ENCODE assay signal across 12 mouse cellular contexts in the genomic region with DNA sequence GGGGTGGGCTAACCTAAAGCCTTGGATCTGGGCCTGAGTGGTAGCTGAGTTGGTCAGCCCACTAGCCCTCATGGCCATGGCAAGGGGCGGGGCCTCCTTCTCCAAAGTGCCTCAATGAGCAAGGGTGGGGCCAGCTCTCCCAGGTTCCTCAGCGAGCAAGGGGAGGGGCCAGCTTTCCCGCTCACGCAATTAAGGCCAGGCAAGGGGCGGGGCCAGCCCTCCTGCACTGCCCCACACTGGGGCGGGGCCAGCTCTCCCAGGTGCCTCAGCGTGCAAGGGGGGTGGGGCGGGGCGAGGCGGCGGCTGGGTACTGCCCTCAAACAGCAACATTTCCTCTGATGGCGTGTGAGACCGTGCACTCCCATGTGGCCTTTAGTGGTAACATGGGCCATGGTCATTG. TPM values are rescaled to one million over a fixed set of nuclear protein-coding genes. Genes with fewer than 3 reads are reported as not detected.
A peak's percentile ranks its signal among the peaks of the same experiment; 100 is the strongest.
DNase-seq lines count a peak whose midpoint lies in the region; ATAC-seq lines count a peak whose summit lies in the region.
"Had no signal": no experiment of that assay in that cellular context is flagged by ENCODE, and none has a peak within 500 bp of the region (broad histone marks: within the 10 kb centered on the region; RNA-seq: fewer than 3 reads in every experiment).

No protein-coding gene starts in this region.

- no peaks in the 10 kb centered on the region for H3K36me3 ChIP-seq in hindbrain, embryonic 10.5 days
- H3K36me3 ChIP-seq in hindbrain, embryonic 16.5 days (ENCODE audit: control insufficient read depth, insufficient read depth, low read length): no peaks in the 10 kb centered on the region
- H3K36me3 ChIP-seq in neural tube, embryonic 11.5 days (ENCODE audit: control insufficient read depth, insufficient read depth, low read length): no peaks in the 10 kb centered on the region
- no peaks in the 10 kb centered on the region for H3K36me3 ChIP-seq in neural tube, embryonic 15.5 days
- no peaks in the 10 kb centered on the region for H3K36me3 ChIP-seq in embryonic facial prominence, embryonic 10.5 days (replicated peaks)
- H3K36me3 ChIP-seq: heart, embryonic 15.5 days; limb, embryonic 15.5 days had no signal

- DNase-seq in hindbrain, embryonic 10.5 days (ENCODE audit: low spot score): peak; percentile 2
- peak; percentile 19 for DNase-seq in neural tube, embryonic 11.5 days (ENCODE audit: low spot score)
- DNase-seq in embryonic facial prominence, embryonic 10.5 days (ENCODE audit: low spot score): peak; percentile 31
- peak; percentile 5 for DNase-seq in yolk sac, embryonic 10.5 days (ENCODE audit: low spot score)
- DNase-seq in right cerebral cortex, postnatal 10 days (ENCODE audit: low spot score in 2 of 2): no peak
- DNase-seq: right cerebral cortex, adult 18-20 months had no signal

- no peak overlapping the region for H3K9ac ChIP-seq in hindbrain, embryonic 16.5 days (ENCODE audit: low read depth, low read length)
- no peak overlapping the region for H3K9ac ChIP-seq in neural tube, embryonic 11.5 days (ENCODE audit: low read length)
- no peak overlapping the region for H3K9ac ChIP-seq in neural tube, embryonic 15.5 days (replicated peaks)
- H3K9ac ChIP-seq: heart, embryonic 15.5 days; limb, embryonic 15.5 days had no signal

- H3K4me3 ChIP-seq in hindbrain, embryonic 10.5 days: 0 out of 2 replicates have a peak overlapping the region, but pooled peaks have one; percentile 16
- H3K4me3 ChIP-seq in hindbrain, embryonic 16.5 days (ENCODE audit: low read length): no peak overlapping the region
- H3K4me3 ChIP-seq in neural tube, embryonic 11.5 days (ENCODE audit: low read depth, low read length): no peak overlapping the region
- H3K4me3 ChIP-seq in neural tube, embryonic 15.5 days (replicated peaks): no peak overlapping the region
- H3K4me3 ChIP-seq in embryonic facial prominence, embryonic 10.5 days: 0 out of 2 replicates have a peak overlapping the region, but pooled peaks have one; percentile 26
- H3K4me3 ChIP-seq: heart, embryonic 15.5 days; limb, embryonic 15.5 days had no signal

- no peak overlapping the region for H3K4me2 ChIP-seq in hindbrain, embryonic 16.5 days (ENCODE audit: low read length)
- no peak overlapping the region for H3K4me2 ChIP-seq in neural tube, embryonic 11.5 days (ENCODE audit: low read depth)
- no peak overlapping the region for H3K4me2 ChIP-seq in neural tube, embryonic 15.5 days
- H3K4me2 ChIP-seq: heart, embryonic 15.5 days; limb, embryonic 15.5 days had no signal

- H3K9me3 ChIP-seq in hindbrain, embryonic 10.5 days: no peaks in the 10 kb centered on the region
- H3K9me3 ChIP-seq in hindbrain, embryonic 16.5 days (ENCODE audit: control insufficient read depth, low read length): no peaks in the 10 kb centered on the region
- no peaks in the 10 kb centered on the region for H3K9me3 ChIP-seq in neural tube, embryonic 11.5 days (ENCODE audit: control insufficient read depth, low read length)
- H3K9me3 ChIP-seq in neural tube, embryonic 15.5 days (replicated peaks): no peaks in the 10 kb centered on the region
- H3K9me3 ChIP-seq in embryonic facial prominence, embryonic 10.5 days: no peaks in the 10 kb centered on the region
- H3K9me3 ChIP-seq: heart, embryonic 15.5 days; limb, embryonic 15.5 days had no signal

- no peaks in the 10 kb centered on the region for H3K4me1 ChIP-seq in hindbrain, embryonic 10.5 days (replicated peaks)
- H3K4me1 ChIP-seq in hindbrain, embryonic 16.5 days (ENCODE audit: control insufficient read depth, insufficient read depth, low read depth, low read length): no peaks in the 10 kb centered on the region
- no peaks in the 10 kb centered on the region for H3K4me1 ChIP-seq in neural tube, embryonic 11.5 days (ENCODE audit: control insufficient read depth, insufficient read depth, low read length)
- no peaks in the 10 kb centered on the region for H3K4me1 ChIP-seq in neural tube, embryonic 15.5 days
- H3K4me1 ChIP-seq in embryonic facial prominence, embryonic 10.5 days: no peaks in the 10 kb centered on the region
- H3K4me1 ChIP-seq: heart, embryonic 15.5 days; limb, embryonic 15.5 days had no signal

- H3K27ac ChIP-seq in hindbrain, embryonic 10.5 days: no peak overlapping the region
- no peak overlapping the region for H3K27ac ChIP-seq in hindbrain, embryonic 16.5 days (ENCODE audit: low read depth, low read length)
- H3K27ac ChIP-seq in neural tube, embryonic 11.5 days (ENCODE audit: low read depth, low read length): no peak overlapping the region
- H3K27ac ChIP-seq in neural tube, embryonic 15.5 days (replicated peaks): no peak overlapping the region
- no peak overlapping the region for H3K27ac ChIP-seq in embryonic facial prominence, embryonic 10.5 days (replicated peaks)
- H3K27ac ChIP-seq: heart, embryonic 15.5 days; limb, embryonic 15.5 days had no signal

- H3K27me3 ChIP-seq in hindbrain, embryonic 10.5 days (ENCODE audit: insufficient read depth, poor library complexity, severe bottlenecking): peaks cover 74% of the 10 kb centered on the region
- peaks cover 13% of the 10 kb centered on the region for H3K27me3 ChIP-seq in hindbrain, embryonic 16.5 days (replicated peaks; ENCODE audit: control insufficient read depth, insufficient read depth, low read length)
- peaks cover 10% of the 10 kb centered on the region for H3K27me3 ChIP-seq in neural tube, embryonic 11.5 days (ENCODE audit: control insufficient read depth, insufficient read depth, low read length)
- H3K27me3 ChIP-seq in neural tube, embryonic 15.5 days (replicated peaks): peaks cover 35% of the 10 kb centered on the region
- H3K27me3 ChIP-seq in embryonic facial prominence, embryonic 10.5 days (replicated peaks; ENCODE audit: low read depth, poor library complexity, severe bottlenecking): peaks cover 79% of the 10 kb centered on the region

- WGBS in hindbrain, embryonic 10.5 days: 42% methylated on average over 13 of the region's 13 CpGs
- WGBS in hindbrain, embryonic 16.5 days: 51% methylated on average over 7 of the region's 13 CpGs
- 27% methylated on average over 8 of the region's 13 CpGs for WGBS in neural tube, embryonic 11.5 days
- 31% methylated on average over 11 of the region's 13 CpGs for WGBS in neural tube, embryonic 15.5 days
- 36% methylated on average over 13 of the region's 13 CpGs for whole genome bisulfite sequencing in embryonic facial prominence, embryonic 10.5 days

- ATAC-seq in hindbrain, embryonic 16.5 days: no peak
- no peak for ATAC-seq in neural tube, embryonic 11.5 days (ENCODE audit: insufficient read depth, low FRiP score, low TSS enrichment)
- no peak for ATAC-seq in neural tube, embryonic 15.5 days (ENCODE audit: low FRiP score)
- ATAC-seq: inflammation-experienced regulatory T-cells, adult 6 months had no signal

RNA-seq across cellular contexts. Expression of a gene that starts 9.2 kb away (rescaled TPM):
- polyA plus RNA-seq in hindbrain, embryonic 10.5 days (2016; fragmentation: Nextera tagmentation; extraction: Ambion mirVana): 0.21 TPM in 1 of 2 replicates, not detected in the other
- 0.20 TPM in 2 replicates for polyA plus RNA-seq in hindbrain, embryonic 16.5 days (2015; fragmentation: Nextera tagmentation; extraction: Ambion mirVana)
- polyA plus RNA-seq in neural tube, embryonic 11.5 days (2014; fragmentation: Nextera tagmentation; extraction: Ambion mirVana): 0.29 and 0.82 TPM in 2 replicates
- polyA plus RNA-seq in neural tube, embryonic 15.5 days (2015; fragmentation: Nextera tagmentation; extraction: Ambion mirVana): 0.26 and 0.46 TPM in 2 replicates
- polyA plus RNA-seq in embryonic facial prominence, embryonic 10.5 days (2016; fragmentation: Nextera tagmentation; extraction: Ambion mirVana): 0.44 TPM in 1 of 2 replicates, not detected in the other

RNA-seq across cellular contexts. Expression of a gene that starts 16.8 kb away (rescaled TPM):
- polyA plus RNA-seq in hindbrain, embryonic 10.5 days (2016; fragmentation: Nextera tagmentation; extraction: Ambion mirVana): not detected in 2 replicates
- polyA plus RNA-seq in hindbrain, embryonic 16.5 days (2015; fragmentation: Nextera tagmentation; extraction: Ambion mirVana): not detected in 2 replicates
- polyA plus RNA-seq in neural tube, embryonic 11.5 days (2014; fragmentation: Nextera tagmentation; extraction: Ambion mirVana): not detected in 2 replicates
- polyA plus RNA-seq in neural tube, embryonic 15.5 days (2015; fragmentation: Nextera tagmentation; extraction: Ambion mirVana): not detected in 2 replicates
- not detected in 2 replicates for polyA plus RNA-seq in embryonic facial prominence, embryonic 10.5 days (2016; fragmentation: Nextera tagmentation; extraction: Ambion mirVana)
- polyA plus RNA-seq: heart, embryonic 15.5 days; inflammation-experienced regulatory T-cells, adult 6 months; limb, embryonic 15.5 days; stomach, embryonic 14.5 days had no signal

RNA-seq across cellular contexts. Expression of a gene that starts 48.7 kb away (rescaled TPM):
- 4.4 and 5.5 TPM in 2 replicates for polyA plus RNA-seq in hindbrain, embryonic 10.5 days (2016; fragmentation: Nextera tagmentation; extraction: Ambion mirVana)
- 5.9 and 6.8 TPM in 2 replicates for polyA plus RNA-seq in hindbrain, embryonic 16.5 days (2015; fragmentation: Nextera tagmentation; extraction: Ambion mirVana)
- 5.3 and 5.6 TPM in 2 replicates for polyA plus RNA-seq in neural tube, embryonic 11.5 days (2014; fragmentation: Nextera tagmentation; extraction: Ambion mirVana)
- 6.2 and 8.1 TPM in 2 replicates for polyA plus RNA-seq in neural tube, embryonic 15.5 days (2015; fragmentation: Nextera tagmentation; extraction: Ambion mirVana)
- 4.4 and 4.5 TPM in 2 replicates for polyA plus RNA-seq in embryonic facial prominence, embryonic 10.5 days (2016; fragmentation: Nextera tagmentation; extraction: Ambion mirVana)

Comparison
In these comparisons a context has a peak if more than half of its experiments do, and no peak if none do; other contexts are left out.
1. H3K4me3 ChIP-seq: peak in hindbrain, embryonic 10.5 days (single experiment) and embryonic facial prominence, embryonic 10.5 days (single experiment); none in hindbrain, embryonic 16.5 days (single experiment), neural tube, embryonic 11.5 days (single experiment) and neural tube, embryonic 15.5 days (single experiment).
2. DNase-seq: peak in hindbrain, embryonic 10.5 days (single experiment), neural tube, embryonic 11.5 days (single experiment), embryonic facial prominence, embryonic 10.5 days (single experiment) and yolk sac, embryonic 10.5 days (single experiment); none in right cerebral cortex, postnatal 10 days (0 of 2).